8 mouse cellular contexts compared by ENCODE assay signal in the genomic region with DNA sequence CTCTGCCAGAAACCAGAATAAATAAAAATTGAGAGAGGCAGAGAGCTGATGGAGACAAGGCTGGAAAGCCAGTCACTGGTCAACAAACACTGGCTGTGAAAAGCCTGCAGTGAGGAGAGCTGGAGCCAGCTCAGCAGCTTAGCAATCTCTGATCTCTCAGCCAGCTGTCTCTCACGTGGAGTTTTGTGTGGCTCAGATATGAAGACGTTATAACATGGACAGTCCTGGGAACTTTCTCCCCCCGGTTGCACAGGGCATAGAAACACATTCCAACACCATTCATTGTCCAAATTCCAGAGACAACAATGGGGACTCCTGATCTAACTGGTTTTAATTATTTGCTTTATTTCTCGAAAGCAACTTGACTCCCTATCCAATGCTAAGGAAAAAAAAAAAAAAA. TPM values are rescaled to one million over a fixed set of nuclear protein-coding genes. Genes with fewer than 3 reads are reported as not detected.
A peak's percentile ranks its signal among the peaks of the same experiment; 100 is the strongest.
DNase-seq lines count a peak whose midpoint lies in the region; ATAC-seq lines count a peak whose summit lies in the region.
"Had no signal": no experiment of that assay in that cellular context is flagged by ENCODE, and none has a peak within 500 bp of the region (broad histone marks: within the 10 kb centered on the region; RNA-seq: fewer than 3 reads in every experiment).

No protein-coding gene starts in this region.

- ATAC-seq in forebrain, embryonic 13.5 days, result no peak

- H3K4me1 ChIP-seq in forebrain, embryonic 13.5 days, result peaks cover 21% of the 10 kb centered on the region

- H3K4me3 ChIP-seq in forebrain, embryonic 13.5 days, result peak overlapping the region; percentile 63

- peak overlapping the region; percentile 77 for H3K4me2 ChIP-seq in forebrain, embryonic 13.5 days

- H3K36me3 ChIP-seq in forebrain, embryonic 13.5 days (ENCODE audit: poor library complexity, severe bottlenecking), result no peaks in the 10 kb centered on the region

- peak; percentile 23 for DNase-seq in lung, postnatal 25 days (ENCODE audit: low spot score)
- DNase-seq in lung, adult 18-20 months, result no peak
- peak; percentile 41 for DNase-seq in lung, postnatal 36 days
- no peak for DNase-seq in thymus, postnatal 14 days
- DNase-seq in spleen, postnatal 14 days (ENCODE audit: low spot score in 2 of 2), result no peak
- DNase-seq in thymus, adult 18-20 months, result no peak
- DNase-seq: gastrocnemius, postnatal 36 days had no signal

- peak overlapping the region; percentile 79; the same call in 1 of the 2 replicates for H3K9ac ChIP-seq in forebrain, embryonic 13.5 days

- H3K9me3 ChIP-seq in forebrain, embryonic 13.5 days (replicated peaks), result no peaks in the 10 kb centered on the region

- WGBS in forebrain, embryonic 13.5 days, result 5% methylated on average over 4 of the region's 4 CpGs

- H3K27ac ChIP-seq in forebrain, embryonic 13.5 days, result peak overlapping the region; percentile 65

- peaks cover 5% of the 10 kb centered on the region for H3K27me3 ChIP-seq in forebrain, embryonic 13.5 days

RNA-seq across cellular contexts. Expression of a gene that starts 2.2 kb away (rescaled TPM):
- polyA plus RNA-seq in forebrain, embryonic 13.5 days (2015; fragmentation: Nextera tagmentation; extraction: Ambion mirVana), result 10.3 and 13.0 TPM in 2 replicates

Comparison
In these comparisons a context has a peak if more than half of its experiments do, and no peak if none do; other contexts are left out.
1. DNase-seq: peak in lung, postnatal 25 days (single experiment) and lung, postnatal 36 days (single experiment); none in lung, adult 18-20 months (0 of 2), thymus, postnatal 14 days (single experiment), spleen, postnatal 14 days (0 of 2) and thymus, adult 18-20 months (0 of 2).